Mouse (Mus musculus) CH12.LX (cell line): ENCODE measurements around the gene Tgm2.
A peak's percentile ranks its signal among the peaks of the same experiment; 100 is the strongest.

ENCODE experiments used
- CTCF ChIP-seq, 2 experiments: IDR thresholded peaks in 1 of 2; conservative IDR thresholded peaks in 1 of 2; 2 replicates each; pipeline ENCODE4 v1.5.1; 2011 to 2012; ENCODE audit warnings: low read depth in 2 of 2, low read length in 2 of 2, improper control_type of control experiment in 1 of 2, inconsistent platforms in 1 of 2, mild to moderate bottlenecking in 1 of 2, moderate library complexity in 1 of 2
- GABPA ChIP-seq: IDR thresholded peaks from 2 replicates; pipeline ENCODE4 v1.6.1; 2012; ENCODE audit warnings: low read depth, low read length, improper control_type of control experiment, inconsistent platforms; ENCODE audit not compliant: insufficient replicate concordance
- MAX ChIP-seq: IDR thresholded peaks from 2 replicates; pipeline ENCODE4 v1.6.1; 2011; ENCODE audit warnings: low read length, improper control_type of control experiment
- MYC ChIP-seq: IDR thresholded peaks from 2 replicates; pipeline ENCODE4 v1.6.1; 2011; ENCODE audit warnings: low read depth, mild to moderate bottlenecking, improper control_type of control experiment, low read length
- NRF1 ChIP-seq: IDR thresholded peaks from 2 replicates; pipeline ENCODE4 v1.6.1; 2014; ENCODE audit warnings: low read depth, mild to moderate bottlenecking, inconsistent platforms, low read length, improper control_type of control experiment, moderate library complexity
- POLR2A ChIP-seq: IDR thresholded peaks from 2 replicates; pipeline ENCODE4 v1.6.1; 2011; ENCODE audit warnings: low read depth, mild to moderate bottlenecking, improper control_type of control experiment, low read length
- ZC3H11A ChIP-seq: IDR thresholded peaks from 2 replicates; pipeline ENCODE4 v1.6.1; 2012; ENCODE audit warnings: low read depth, mild to moderate bottlenecking, inconsistent platforms, low read length, improper control_type of control experiment

DNA sequence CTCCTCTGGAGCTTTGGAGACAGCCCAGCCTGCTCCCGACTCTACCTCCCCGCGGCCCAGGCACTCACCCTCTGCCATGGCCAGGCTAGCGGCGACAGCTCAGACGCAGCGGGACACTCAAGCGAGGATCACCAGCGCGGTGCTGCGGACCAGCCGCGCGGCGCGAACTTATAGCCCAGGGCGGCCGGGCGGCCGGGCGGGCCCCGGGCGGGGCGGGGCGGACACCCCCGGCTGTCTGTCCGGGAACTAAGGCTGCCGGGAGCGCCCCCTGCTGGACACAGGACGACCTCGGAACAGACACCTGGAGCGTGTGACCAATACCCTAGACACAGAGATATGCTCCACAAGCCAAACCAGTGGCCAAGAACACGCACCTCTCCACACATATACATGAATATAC lies at the start of gene Tgm2:
- TF ChIP-seq GABPA: no peak
- no peak for TF ChIP-seq NRF1
- no peak for TF ChIP-seq MAX
- TF ChIP-seq MYC: no peak
- peak; percentile 20 to 81; a peak in 3 of 4 replicates for TF ChIP-seq CTCF (conservative IDR thresholded peaks at IDR 0.05 in 1 of 2, IDR thresholded peaks at IDR 0.05 in 1 of 2; ENCODE audit: low read depth in 2 of 2, low read length in 2 of 2)
- no peak for TF ChIP-seq ZC3H11A
- no peak for TF ChIP-seq POLR2A
